Mouse (Mus musculus): Measurements from ENCODE around the gene Gm20708. TPM values are rescaled to one million over a fixed set of nuclear protein-coding genes. Genes with fewer than 3 reads are reported as not detected.

Gene Gm20708
- total RNA-seq, 1 experiment = 0.40 TPM

DNA sequence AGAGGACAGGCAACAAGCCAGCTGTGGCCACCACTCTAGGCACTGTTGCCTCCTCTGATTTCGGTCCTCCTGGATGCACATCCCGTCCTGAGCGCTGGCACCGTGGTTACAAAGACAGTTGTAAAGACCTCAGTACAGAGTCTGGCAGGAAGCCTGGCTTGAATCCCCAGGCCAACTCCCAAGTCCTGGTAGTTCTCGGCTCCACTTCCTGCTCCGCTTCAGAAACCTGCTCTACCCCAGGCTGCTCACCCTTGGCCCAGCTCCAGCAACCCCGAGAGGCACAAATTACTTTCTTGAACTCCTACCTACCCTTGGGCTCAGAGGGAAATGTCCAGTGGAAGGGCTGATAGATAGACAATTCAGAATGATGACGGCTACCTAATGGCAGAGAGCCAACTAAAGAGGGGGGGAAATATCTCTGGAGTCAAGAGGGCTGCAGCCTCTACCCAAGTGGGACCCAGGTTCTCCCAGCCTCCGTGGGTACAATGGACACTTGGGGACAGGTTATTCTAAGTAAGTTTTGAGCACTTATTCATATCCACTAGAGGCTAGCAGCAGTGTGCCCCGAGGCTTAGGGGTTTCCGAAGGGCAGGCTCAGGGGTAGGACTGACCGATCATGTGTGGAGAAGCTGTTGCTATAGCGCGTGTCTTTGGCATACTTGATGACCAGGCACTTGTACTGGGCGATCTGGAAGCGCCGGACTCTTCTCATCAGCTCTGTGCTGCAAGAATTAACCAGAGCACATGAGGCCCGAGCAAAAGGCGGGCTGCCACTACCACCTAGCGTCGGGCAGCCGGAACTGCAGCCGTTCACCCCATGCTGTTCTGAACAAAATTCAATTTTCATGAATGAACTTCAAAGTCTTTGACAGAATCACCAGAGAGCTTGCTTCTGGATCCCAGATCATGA, 14.8 kb downstream of the Gm20708 start:
- in situ Hi-C loops (cut with MboI; ENCODE audit: low sequenced_read_pairs in 2 of 2, unreplicated experiment in 2 of 2) = loop anchor here in 1 of 2 experiments (25.0 kb wide), 1 partner anchor 437 kb away; no protein-coding TSS in a partner anchor

DNA sequence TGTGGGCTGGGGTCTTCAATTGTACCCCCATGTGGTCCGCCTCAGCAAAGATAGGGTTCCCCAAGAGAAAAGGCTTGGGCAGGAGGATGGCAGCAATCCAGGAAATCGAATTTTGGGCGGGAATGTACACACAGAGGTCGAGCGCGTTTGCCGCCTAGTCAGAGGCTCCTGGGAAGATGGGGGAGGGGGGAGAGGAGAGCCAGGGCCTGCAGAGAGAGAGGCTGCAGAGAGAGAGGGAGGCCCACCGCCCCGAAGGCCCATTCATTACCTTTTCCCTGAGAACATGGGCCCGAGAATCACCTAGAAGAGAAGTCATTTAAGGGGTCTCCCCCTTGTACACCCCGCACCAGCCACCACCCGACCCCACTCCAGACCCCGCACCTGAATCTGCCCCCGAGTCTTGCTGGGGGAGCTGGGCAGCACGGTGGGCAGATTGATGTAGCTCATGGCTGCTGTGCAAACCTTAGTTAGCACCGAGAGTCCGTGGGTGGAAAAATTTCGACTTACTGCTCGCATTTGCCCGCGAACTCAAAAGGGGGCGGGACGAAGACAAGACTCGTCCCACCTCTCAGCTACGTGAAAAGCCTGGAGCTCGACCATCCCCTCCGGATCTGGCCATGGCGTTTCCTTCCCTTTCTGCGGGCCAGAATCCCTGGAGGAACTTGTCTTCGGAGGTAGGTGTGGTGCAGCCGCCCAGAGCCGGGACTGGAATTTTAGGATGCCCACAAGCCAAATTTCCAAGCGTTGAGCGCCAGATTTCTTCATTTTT, 16.0 kb downstream of the Gm20708 start, which contains the start of the genes Afmid and Tk1:
TSS of gene Afmid (plus strand) at position 592 of the 769 bp plus-strand sequence.
TSS of gene Tk1 (minus strand) at position 760 of the 769 bp plus-strand sequence.
- peak within 1 kb of the TSS; percentile 96 for H3K9ac ChIP-seq (ENCODE audit: insufficient read depth, low read depth, low read length, poor library complexity, severe bottlenecking)
- H3K4me1 ChIP-seq (ENCODE audit: control insufficient read depth in 2 of 2, insufficient read depth in 2 of 2, low read length in 2 of 2, poor library complexity in 1 of 2) = peaks cover 4 to 26% of the 10 kb centered on the region in 2 experiments
- DNase-seq (ENCODE audit: low read depth, low spot score) = peak; percentile 90
- H3K4me3 ChIP-seq (ENCODE audit: insufficient read depth in 1 of 2, low read depth in 1 of 2, low read length in 2 of 2, poor library complexity in 1 of 2, severe bottlenecking in 1 of 2) = peak within 1 kb of the TSS; percentile 82 to 88
- H3K27ac ChIP-seq (ENCODE audit: insufficient read depth, low read depth, low read length, poor library complexity, severe bottlenecking) = peak within 1 kb of the TSS; percentile 89
- no peak for TF ChIP-seq ZC3H11A (IDR thresholded peaks at IDR 0.05; ENCODE audit: borderline replicate concordance, low read depth, low read length)
- no peak; the same call in 1 of the 2 replicates for TF ChIP-seq HCFC1 (IDR thresholded peaks at IDR 0.05; ENCODE audit: borderline replicate concordance, insufficient read depth, low read length)
- no peak for TF ChIP-seq CHD2 (IDR thresholded peaks at IDR 0.05; ENCODE audit: low read depth, low read length)
- no peak for TF ChIP-seq MAFK (IDR thresholded peaks at IDR 0.05; ENCODE audit: insufficient read depth, low read depth, low read length)
- no peak for TF ChIP-seq ZNF384 (IDR thresholded peaks at IDR 0.05; ENCODE audit: low read depth, low read length)
- peaks cover 23% of the 10 kb centered on the region for H3K36me3 ChIP-seq (ENCODE audit: control insufficient read depth, insufficient read depth, low read length, poor library complexity, severe bottlenecking)
- no peaks in the 10 kb centered on the region for H3K9me3 ChIP-seq (ENCODE audit: control insufficient read depth, insufficient read depth, low read depth, low read length)
- in situ Hi-C loops (cut with MboI; ENCODE audit: low sequenced_read_pairs in 2 of 2, unreplicated experiment in 2 of 2) = no loop called here

More for the DNA sequence above, 14.8 kb downstream of the Gm20708 start:
- peak overlapping the region; percentile 4; the same call in 1 of the 2 replicates for H3K27ac ChIP-seq (ENCODE audit: insufficient read depth, low read depth, low read length, poor library complexity, severe bottlenecking)
- no peak for TF ChIP-seq MAFK (IDR thresholded peaks at IDR 0.05; ENCODE audit: insufficient read depth, low read depth, low read length)
- peak; percentile 70; the same call in 1 of the 2 replicates for TF ChIP-seq ZC3H11A (IDR thresholded peaks at IDR 0.05; ENCODE audit: borderline replicate concordance, low read depth, low read length)
- H3K36me3 ChIP-seq (ENCODE audit: control insufficient read depth, insufficient read depth, low read length, poor library complexity, severe bottlenecking) = peaks cover 33% of the 10 kb centered on the region
- H3K9ac ChIP-seq (ENCODE audit: insufficient read depth, low read depth, low read length, poor library complexity, severe bottlenecking) = peak overlapping the region; percentile 96; the same call in 1 of the 2 replicates
- peak overlapping the region; percentile 82 to 88 for H3K4me3 ChIP-seq (ENCODE audit: insufficient read depth in 1 of 2, low read depth in 1 of 2, low read length in 2 of 2, poor library complexity in 1 of 2, severe bottlenecking in 1 of 2)
- DNase-seq (ENCODE audit: low read depth, low spot score) = no peak
- H3K4me1 ChIP-seq (ENCODE audit: control insufficient read depth in 2 of 2, insufficient read depth in 2 of 2, low read length in 2 of 2, poor library complexity in 1 of 2) = peaks cover 0 to 26% of the 10 kb centered on the region in 2 experiments; a peak in 3 of 4 replicates
- H3K9me3 ChIP-seq (ENCODE audit: control insufficient read depth, insufficient read depth, low read depth, low read length) = no peaks in the 10 kb centered on the region

DNA sequence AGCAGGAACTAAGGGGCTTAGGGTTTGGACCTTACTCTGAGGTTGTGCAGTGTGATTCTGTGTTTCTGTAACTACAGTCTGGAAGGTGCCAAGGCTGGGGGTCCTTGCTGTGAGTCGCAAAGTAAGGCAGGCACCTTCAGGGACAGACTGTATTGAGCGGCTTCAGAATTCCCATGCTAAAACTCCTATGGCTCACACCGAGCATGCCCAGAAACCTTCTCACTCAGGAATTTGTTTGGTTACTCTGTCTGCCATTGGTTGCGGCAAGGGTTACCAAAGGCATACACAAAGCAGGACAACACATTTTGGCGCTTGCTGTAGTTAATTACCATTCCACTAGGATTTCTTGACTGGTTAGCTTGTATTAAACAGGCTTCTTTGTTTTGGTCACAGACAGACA, 16.7 kb downstream of the Gm20708 start:
- H3K27ac ChIP-seq (ENCODE audit: insufficient read depth, low read depth, low read length, poor library complexity, severe bottlenecking) = peak overlapping the region; percentile 61; the same call in 1 of the 2 replicates
- H3K9ac ChIP-seq (ENCODE audit: insufficient read depth, low read depth, low read length, poor library complexity, severe bottlenecking) = peak overlapping the region; percentile 96
- TF ChIP-seq CHD2 (IDR thresholded peaks at IDR 0.05; ENCODE audit: low read depth, low read length) (no peak), ZNF384 (IDR thresholded peaks at IDR 0.05; ENCODE audit: low read depth, low read length) (no peak)
- H3K36me3 ChIP-seq (ENCODE audit: control insufficient read depth, insufficient read depth, low read length, poor library complexity, severe bottlenecking) = peaks cover 19% of the 10 kb centered on the region
- peak overlapping the region; percentile 82 to 88 for H3K4me3 ChIP-seq (ENCODE audit: insufficient read depth in 1 of 2, low read depth in 1 of 2, low read length in 2 of 2, poor library complexity in 1 of 2, severe bottlenecking in 1 of 2)
- peaks cover 4 to 26% of the 10 kb centered on the region in 2 experiments for H3K4me1 ChIP-seq (ENCODE audit: control insufficient read depth in 2 of 2, insufficient read depth in 2 of 2, low read length in 2 of 2, poor library complexity in 1 of 2)
- no peaks in the 10 kb centered on the region for H3K9me3 ChIP-seq (ENCODE audit: control insufficient read depth, insufficient read depth, low read depth, low read length)
- DNase-seq (ENCODE audit: low read depth, low spot score) = no peak
- in situ Hi-C loops (cut with MboI; ENCODE audit: low sequenced_read_pairs in 2 of 2, unreplicated experiment in 2 of 2) = no loop called here

DNA sequence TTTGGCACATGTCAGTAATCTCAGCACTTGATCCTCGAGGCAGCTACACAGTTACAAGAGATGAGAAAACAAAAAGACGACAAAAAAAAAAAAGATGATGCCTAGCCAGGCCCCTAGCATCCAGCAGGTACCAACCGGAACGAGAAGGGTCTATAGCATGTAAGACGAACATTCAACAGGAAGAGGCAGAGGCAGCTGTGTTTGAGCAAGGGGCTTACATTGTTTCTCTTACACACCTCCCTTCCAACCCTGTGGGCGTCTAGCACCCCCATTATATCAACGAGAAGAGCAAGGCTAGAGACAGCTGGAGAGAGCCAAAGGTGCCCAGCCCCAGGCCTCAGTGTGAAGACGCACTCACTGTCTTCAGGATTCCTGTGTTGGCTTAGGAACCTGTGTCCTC, 17.4 kb downstream of the Gm20708 start:
- no peak for DNase-seq (ENCODE audit: low read depth, low spot score)
- Histone ChIP-seq H3K27ac (ENCODE audit: insufficient read depth, low read depth, low read length, poor library complexity, severe bottlenecking) (no peak overlapping the region), H3K4me1 (ENCODE audit: control insufficient read depth in 2 of 2, insufficient read depth in 2 of 2, low read length in 2 of 2, poor library complexity in 1 of 2) (peaks cover 7 to 26% of the 10 kb centered on the region in 2 experiments), H3K9ac (ENCODE audit: insufficient read depth, low read depth, low read length, poor library complexity, severe bottlenecking) (no peak overlapping the region; the same call in 1 of the 2 replicates), H3K36me3 (ENCODE audit: control insufficient read depth, insufficient read depth, low read length, poor library complexity, severe bottlenecking) (peaks cover 11% of the 10 kb centered on the region), H3K4me3 (ENCODE audit: insufficient read depth in 1 of 2, low read depth in 1 of 2, low read length in 2 of 2, poor library complexity in 1 of 2, severe bottlenecking in 1 of 2) (no peak overlapping the region), H3K9me3 (ENCODE audit: control insufficient read depth, insufficient read depth, low read depth, low read length) (no peaks in the 10 kb centered on the region)
- in situ Hi-C loops (cut with MboI; ENCODE audit: low sequenced_read_pairs in 2 of 2, unreplicated experiment in 2 of 2) = no loop called here
- TF ChIP-seq CHD2 (IDR thresholded peaks at IDR 0.05; ENCODE audit: low read depth, low read length) (no peak), HCFC1 (IDR thresholded peaks at IDR 0.05; ENCODE audit: borderline replicate concordance, insufficient read depth, low read length) (no peak), ZNF384 (IDR thresholded peaks at IDR 0.05; ENCODE audit: low read depth, low read length) (no peak), ZC3H11A (IDR thresholded peaks at IDR 0.05; ENCODE audit: borderline replicate concordance, low read depth, low read length) (no peak), MAFK (IDR thresholded peaks at IDR 0.05; ENCODE audit: insufficient read depth, low read depth, low read length) (no peak)

Data from ES-E14 (cell line).